Mouse (Mus musculus): ENCODE results near the gene Znhit2.

Gene Znhit2

GRCm38 (mm10) chr19:6046294-6047153 is 14.5 kb upstream of the Znhit2 start, which contains the start of gene Syvn1:
Syvn1 (plus strand) TSS chr19:6046576.
- DNase-seq (ENCODE audit: low spot score) = peak; percentile 88

DNA sequence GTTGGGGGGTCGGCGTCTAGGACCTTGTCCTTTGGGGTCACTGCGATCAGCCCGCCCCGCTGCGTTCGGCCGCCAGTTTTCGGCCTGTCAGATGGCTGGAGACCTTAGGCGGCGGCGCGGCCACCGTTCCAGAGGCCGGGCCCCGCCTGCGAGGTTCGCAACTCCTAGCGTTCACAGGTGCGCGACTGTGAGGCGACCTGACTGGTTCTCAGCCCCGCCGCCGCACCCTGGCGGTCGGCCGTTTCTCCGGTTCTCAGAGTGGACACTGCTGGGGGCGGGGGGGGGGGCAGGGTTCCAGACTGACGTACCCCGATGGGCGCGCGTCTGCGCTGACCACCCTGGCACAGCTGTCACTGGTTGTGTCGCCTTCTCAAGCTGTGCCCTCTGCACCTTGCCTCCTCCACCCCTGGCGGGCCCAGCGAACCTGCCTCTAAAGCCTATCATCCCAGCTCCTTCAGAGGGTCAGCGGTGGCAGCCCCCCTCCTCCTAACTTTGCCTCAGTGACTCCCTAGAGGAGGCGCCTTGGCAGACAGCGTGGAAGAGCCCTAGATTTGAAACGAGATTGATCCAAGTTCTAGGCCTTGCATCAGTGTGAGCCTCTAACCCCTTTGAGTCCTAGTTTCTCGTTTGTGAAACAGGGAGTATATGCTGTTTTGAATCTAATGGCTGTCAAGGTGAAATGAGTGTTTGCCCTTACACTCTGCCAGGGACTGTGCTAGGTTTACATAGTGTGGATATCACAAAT is 13.7 kb upstream of the Znhit2 start:
- no peak for DNase-seq (ENCODE audit: low spot score)

DNA sequence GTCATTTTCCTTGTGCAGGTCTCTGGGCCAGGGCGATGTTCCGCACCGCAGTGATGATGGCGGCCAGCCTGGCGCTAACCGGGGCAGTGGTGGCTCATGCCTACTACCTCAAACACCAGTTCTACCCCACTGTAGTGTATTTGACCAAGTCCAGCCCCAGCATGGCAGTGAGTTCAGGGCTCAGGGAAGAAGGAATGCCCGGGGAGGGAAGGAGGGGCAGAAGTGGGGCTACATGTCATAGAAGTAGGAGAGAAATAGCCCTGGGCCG is 13.2 kb upstream of the Znhit2 start:
- DNase-seq (ENCODE audit: low spot score) = no peak

- no peak for DNase-seq (ENCODE audit: low spot score)
These were observed 12.1 kb upstream of the Znhit2 start for GRCm38 (mm10) chr19:6048681-6049410.

DNA sequence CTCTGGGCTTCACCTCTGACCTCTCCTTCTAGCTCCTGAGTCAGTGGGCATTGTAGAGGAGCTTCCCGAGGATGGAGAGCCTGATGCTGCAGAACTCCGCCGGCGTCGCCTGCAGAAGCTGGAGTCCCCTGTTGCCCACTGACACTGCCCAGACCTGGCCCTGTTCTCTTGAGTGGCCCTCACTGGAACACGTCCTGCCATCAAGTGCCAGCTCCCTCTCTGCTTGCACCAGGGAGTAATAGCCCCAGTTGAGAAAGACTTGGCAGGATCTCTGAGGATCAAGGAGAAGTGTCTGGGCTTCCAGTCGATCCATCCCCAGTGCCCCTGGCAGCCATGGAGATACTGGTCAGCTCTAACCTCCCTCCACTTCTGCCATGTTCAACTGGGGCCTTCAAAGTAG is 8.5 kb upstream of the Znhit2 start:
- DNase-seq (ENCODE audit: low spot score) = no peak

- DNase-seq (ENCODE audit: low spot score) = no peak
These were observed 6.7 kb upstream of the Znhit2 start for GRCm38 (mm10) chr19:6054296-6054695.

GRCm38 (mm10) chr19:6056696-6057095 is 4.3 kb upstream of the Znhit2 start:
- DNase-seq (ENCODE audit: low spot score) = no peak

DNA sequence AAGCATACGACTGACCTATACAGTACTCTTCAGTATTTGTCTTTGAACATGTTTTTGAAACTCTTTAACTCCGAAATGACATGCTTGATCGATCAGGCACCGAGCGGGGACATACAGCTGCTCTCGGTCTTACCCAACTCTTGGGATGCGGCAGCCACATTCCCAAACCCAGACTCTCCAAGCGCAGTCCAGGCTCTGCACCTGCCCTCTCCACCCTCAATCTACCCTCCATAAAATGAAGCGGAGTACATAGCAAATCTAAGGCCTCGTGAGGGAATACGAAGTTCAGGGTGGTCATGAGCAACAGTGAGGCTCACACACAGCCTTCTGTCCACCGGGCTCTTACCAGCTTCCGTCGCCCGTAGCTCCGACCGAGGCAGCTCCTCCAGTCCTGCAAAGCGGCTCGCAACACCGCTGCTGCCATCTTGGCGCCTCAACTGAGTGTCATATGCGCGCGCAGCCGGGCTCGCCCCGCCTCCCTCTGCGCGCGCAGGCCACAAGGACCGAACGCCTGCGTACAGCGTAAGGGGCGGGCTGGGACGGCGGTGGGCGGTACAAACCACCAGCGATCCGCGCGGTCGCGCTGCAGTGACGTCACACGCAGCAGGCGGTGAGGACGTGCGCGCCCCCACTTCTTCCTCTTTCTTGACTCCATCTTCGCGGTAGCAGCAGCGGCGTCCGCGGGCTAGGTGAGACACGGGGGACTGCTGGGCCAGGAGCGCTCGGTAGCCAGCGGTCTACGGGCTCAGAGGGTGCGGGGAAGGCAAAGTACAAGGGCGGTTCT is 3.5 kb upstream of the Znhit2 start, which contains the start of the genes Mrpl49 and Fau:
Gene Mrpl49, minus strand, starts transcription at position 473 of the 784 bp plus-strand sequence.
Gene Fau, plus strand, starts transcription at position 532 of the 784 bp plus-strand sequence.
- DNase-seq (ENCODE audit: low spot score) = peak; percentile 99

GRCm38 (mm10) chr19:6058513-6058912 is 2.5 kb upstream of the Znhit2 start:
- DNase-seq (ENCODE audit: low spot score) = no peak

GRCm38 (mm10) chr19:6058966-6059365 is 2.0 kb upstream of the Znhit2 start:
- no peak for DNase-seq (ENCODE audit: low spot score)

DNA sequence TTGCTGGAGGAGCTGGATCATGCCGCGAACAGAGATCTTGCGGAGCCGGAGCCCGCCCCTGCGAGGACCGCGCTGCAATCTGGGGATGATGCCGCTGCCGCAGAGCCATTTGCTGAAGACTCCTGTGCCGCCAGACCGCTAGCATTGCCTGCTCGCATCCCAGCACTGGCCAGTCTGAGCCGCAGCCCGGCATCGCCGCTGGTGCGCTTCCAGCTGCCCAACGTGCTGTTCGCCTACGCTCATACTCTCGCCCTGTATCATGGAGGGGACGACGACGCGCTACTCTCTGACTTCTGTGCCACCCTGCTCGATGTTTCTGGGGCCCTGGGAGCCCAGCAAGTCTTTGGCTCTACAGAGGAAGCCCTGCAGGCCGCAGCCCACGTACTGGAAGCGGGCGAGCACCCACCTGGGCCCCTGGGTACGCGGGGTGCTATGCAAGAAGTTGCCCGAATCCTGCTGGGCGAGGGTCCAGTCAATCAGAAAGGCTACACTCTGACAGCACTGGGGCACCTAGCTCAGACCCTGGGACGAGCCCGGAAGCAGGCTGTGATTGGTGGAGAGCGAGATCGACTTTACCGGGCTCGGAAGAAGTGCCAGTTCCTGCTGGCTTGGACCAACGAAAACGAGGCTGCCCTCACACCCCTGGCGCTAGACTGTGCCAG is 780 bp downstream of the Znhit2 start:
- DNase-seq (ENCODE audit: low spot score) = peak; percentile 47

DNA sequence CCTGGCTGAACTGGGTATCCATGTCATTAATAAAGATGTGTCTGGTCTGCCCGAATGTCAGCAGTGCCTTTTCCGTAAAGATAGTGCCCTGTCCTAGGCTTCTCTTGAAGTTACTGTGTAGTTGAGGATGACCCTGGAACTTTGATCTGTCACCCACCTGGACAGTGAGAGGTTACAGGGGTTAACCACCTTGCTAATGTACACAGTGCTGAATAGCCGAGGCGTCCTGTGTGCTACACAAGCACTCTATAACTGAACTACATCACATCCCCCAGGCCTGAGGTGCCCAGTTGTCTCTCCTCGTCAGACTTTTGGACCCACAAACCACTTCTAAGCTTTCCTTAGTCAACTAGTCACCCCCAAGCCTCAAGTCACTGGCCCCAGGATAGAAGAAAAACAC is 1.4 kb downstream of the Znhit2 start:
- DNase-seq (ENCODE audit: low spot score) = no peak

- no peak for DNase-seq (ENCODE audit: low spot score)
These were observed 2.1 kb downstream of the Znhit2 start for GRCm38 (mm10) chr19:6063081-6063480.

- DNase-seq (ENCODE audit: low spot score) = no peak
These were observed 5.6 kb downstream of the Znhit2 start for GRCm38 (mm10) chr19:6066571-6066970.

DNA sequence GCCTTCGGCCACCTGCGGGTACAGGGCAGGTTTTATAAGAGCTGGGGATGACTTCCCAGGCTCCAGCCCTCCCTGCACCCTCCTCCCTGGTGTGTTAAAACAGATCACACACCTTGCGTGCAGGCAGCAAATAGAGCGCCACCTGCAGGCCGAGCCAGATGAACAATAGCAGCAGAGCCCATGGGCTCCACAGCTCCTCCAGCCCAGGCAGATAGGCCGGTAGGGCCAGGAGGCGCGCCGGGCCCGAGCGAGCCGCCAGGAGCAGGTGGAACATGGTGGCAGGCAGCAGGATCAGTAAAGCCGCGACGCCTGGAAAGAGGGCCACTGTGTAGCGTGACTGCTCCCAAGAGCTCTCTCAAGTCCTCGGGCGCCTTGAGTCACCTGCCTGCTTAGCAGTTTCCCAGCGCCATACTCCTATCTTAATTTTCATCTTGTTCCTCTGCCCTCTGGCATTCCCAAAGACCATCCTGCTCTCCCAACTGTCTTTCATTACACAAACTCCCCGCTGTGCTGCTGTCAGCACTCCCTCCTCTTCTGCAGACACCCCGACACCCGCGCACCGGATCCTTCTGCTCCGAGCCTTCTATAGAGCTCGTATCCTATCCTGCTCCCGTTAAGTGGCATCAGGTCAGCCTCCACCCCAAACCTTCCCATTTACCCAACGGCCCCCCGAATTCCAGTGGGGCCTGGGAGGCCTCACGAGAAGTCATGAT is 6.2 kb downstream of the Znhit2 start:
- peak; percentile 77 for DNase-seq (ENCODE audit: low spot score)

DNA sequence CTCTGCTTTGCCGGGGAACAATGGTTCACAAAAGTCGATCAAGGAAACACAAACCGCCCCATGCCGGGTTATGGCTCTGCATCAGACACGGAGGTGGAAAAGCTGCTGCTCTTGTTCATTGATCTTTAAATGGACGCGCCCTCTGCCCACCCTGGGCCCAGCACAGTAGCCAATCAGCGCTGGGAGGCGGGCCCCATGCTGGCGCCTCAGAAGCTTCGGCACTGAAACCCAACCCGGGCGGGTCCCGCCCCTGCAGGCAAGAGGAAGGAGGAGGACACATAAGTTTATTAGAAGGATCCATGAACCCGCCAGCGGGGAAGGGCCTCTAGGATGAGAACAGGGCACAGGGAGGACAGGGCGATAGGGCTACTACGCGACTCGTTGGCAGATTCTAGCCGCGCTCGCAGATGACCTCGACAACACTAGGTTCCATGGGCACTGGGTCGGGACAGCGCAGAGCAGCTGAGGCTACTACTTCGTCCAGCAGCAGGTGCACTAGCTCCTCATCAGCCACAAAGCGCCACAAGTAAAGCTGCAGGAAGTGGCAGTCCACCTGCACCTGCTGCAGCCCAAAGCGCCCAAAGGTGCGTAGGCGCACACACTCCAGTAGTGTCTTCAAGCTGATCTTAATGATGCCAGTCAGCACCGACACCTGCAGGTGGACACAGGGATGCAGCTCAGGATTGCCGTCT is 6.9 kb downstream of the Znhit2 start, which contains the start of gene Tm7sf2:
Gene Tm7sf2, minus strand, starts transcription at position 650 of the 692 bp plus-strand sequence.
- peak; percentile 92 for DNase-seq (ENCODE audit: low spot score)

DNA sequence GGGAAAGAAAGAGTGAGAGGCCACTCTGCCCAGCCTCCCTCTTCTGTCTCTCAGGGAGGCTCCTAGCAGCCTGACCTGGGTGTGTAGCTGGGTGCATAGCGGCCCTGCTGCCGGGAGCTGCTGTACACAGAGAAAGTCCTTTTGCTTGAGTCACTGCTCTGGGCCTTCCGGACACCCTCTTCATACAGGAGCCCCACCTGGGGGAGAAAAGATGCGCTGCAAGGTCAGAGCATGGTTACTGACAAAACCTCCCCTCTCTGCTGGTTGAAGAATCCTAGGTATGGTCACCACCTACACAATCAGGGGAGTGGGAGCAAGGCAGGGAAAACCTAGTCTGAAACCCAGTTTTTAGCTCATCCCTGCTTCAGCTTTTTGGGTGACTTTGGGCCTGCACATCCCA is 8.0 kb downstream of the Znhit2 start:
- no peak for DNase-seq (ENCODE audit: low spot score)

DNA sequence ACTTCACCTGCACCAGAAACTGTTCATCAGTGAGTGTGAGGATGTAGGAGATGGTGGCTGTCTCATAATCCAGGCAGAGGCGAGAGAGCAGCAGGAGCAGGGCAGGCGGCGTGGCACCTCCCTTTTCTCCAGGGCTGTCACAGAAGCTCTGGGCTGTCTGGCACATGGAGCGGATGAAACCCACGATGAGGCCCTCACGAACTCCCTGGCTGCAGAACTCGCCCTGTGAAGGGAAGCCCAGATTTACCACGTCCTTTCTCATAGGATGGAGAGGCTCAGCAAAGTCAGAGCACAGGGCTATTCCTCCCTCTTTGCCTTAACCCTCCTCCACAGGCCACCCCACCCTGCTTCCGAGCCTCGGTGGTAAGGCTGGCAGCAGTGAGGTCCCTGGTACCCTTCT is 8.9 kb downstream of the Znhit2 start:
- DNase-seq (ENCODE audit: low spot score) = no peak

GRCm38 (mm10) chr19:6070571-6071250 is 9.7 kb downstream of the Znhit2 start:
- no peak for DNase-seq (ENCODE audit: low spot score)

Measured in ovary, postnatal 36 days (tissue).